Mouse (Mus musculus): ENCODE measurements around the gene Epp13.
"Not testable (repeated sequence)": the region's sequence is repeated elsewhere in the genome, so short reads cannot be mapped to it uniquely, and the experiment has no call there.

Epp13 gene

DNA sequence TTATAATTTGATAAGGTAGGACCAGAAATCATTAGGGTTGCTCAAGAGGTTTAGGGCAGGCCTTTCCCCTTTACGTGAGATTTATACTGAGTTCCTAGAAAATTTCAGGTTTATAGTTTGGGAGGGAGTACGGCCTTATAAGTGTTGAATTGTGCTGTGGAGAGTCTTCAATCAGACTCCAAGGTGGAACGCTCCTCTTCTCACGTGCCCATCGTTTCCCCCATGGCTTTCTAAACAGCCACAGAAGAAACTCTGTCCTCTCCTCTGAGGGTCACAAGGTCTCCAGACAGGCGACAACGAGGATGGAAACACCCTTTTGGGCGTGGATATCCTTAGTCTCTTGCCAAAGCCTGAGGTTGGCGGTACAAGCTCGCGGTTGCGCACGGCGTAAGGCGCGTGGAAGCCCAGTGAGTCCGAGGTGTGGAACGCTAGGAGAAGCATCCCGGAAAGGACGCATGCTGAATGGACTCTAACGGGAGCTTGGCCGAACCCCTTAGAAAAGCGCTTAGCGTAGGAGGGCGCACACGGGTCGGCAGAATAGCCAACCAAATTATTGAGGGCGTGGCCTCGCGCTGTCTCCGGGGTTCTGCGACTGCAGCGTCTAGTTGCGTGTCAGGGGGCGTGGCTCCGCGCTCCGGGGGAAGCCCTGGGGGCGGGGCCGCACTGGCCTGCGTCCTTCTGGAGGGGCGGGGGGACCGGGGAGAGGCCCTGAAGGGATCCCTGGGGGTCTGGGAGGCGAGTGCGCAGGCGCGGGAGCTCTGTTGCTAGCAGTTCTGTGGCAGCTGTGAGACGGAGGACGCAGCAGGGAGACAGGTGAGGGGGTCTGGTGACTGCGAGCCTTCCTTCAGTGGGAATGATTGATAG is 33.6 kb downstream of the Epp13 start, which contains the start of gene Zfp667:
TSS of gene Zfp667 (plus strand) at position 738 of the 864 bp plus-strand sequence.
- DNase-seq = peak; percentile 98 to 99

- DNase-seq = peak in 1 of 2 experiments; percentile 4
Measured at GRCm38 (mm10) chr7:6286921-6287531, 34.5 kb downstream of the Epp13 start.

DNA sequence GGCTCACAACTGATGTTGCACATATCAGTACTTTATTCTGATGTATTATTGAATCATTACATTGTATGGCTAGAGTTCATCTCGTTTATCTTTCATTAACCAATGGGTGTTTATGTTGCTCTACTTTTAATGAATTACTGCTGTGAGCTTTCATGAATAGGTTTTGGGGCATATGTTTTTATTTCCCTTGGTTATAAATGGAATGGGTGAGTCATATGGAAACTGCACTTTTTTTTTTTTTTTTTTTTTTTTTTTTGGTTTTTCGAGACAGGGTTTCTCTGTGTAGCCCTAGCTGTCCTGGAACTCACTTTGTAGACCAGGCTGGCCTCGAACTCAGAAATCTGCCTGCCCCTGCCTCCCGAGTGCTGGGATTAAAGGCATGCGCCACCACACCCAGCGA is 38.6 kb downstream of the Epp13 start:
- DNase-seq = not testable (repeated sequence)

GRCm38 (mm10) chr7:6300796-6301195 is 48.3 kb downstream of the Epp13 start:
- not testable (repeated sequence) for DNase-seq

GRCm38 (mm10) chr7:6330458-6331232 is 78.1 kb downstream of the Epp13 start:
- DNase-seq = peak in 1 of 2 experiments; percentile 4

DNA sequence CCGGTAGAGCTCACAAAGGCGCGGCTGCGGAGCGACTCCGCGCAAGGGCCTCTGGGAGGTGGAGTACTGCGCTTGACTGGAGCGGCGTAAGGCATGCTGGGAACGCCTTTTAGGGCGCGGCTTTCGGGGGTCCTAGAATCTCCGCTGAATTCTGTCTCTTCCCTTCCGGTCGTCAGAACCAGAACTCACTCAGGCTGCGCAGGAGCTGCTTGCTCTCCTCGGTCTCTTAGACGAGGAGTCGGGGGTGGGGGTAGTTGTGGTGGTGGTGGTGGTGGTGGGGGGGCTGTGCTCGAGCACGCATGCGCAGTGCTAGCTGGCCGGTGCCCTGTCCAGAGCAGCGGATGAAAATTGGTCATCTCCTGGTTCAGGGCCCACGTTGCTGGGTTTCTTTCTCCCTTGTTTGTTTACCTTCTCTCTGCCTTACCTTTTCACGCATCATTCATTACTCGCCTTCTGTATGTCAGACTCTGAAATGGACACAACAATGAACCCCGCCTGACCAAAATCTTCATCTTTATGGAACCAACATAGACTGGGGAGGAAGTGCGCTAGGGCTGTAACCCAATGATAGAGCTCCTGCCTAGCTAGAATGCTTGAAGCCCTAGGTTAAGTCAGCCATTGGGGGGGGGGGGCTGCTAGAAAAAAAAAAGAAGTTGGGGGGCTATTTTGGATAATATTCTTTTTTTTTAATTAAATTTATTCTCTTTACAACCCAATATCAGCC is 78.9 kb downstream of the Epp13 start, which contains the start of gene Zfp583:
TSS of gene Zfp583 (minus strand) at position 53 of the 724 bp plus-strand sequence.
- peak; percentile 76 to 86 for DNase-seq
